Comparison of ENCODE assay signal across 8 mouse cellular contexts in the genomic region with DNA sequence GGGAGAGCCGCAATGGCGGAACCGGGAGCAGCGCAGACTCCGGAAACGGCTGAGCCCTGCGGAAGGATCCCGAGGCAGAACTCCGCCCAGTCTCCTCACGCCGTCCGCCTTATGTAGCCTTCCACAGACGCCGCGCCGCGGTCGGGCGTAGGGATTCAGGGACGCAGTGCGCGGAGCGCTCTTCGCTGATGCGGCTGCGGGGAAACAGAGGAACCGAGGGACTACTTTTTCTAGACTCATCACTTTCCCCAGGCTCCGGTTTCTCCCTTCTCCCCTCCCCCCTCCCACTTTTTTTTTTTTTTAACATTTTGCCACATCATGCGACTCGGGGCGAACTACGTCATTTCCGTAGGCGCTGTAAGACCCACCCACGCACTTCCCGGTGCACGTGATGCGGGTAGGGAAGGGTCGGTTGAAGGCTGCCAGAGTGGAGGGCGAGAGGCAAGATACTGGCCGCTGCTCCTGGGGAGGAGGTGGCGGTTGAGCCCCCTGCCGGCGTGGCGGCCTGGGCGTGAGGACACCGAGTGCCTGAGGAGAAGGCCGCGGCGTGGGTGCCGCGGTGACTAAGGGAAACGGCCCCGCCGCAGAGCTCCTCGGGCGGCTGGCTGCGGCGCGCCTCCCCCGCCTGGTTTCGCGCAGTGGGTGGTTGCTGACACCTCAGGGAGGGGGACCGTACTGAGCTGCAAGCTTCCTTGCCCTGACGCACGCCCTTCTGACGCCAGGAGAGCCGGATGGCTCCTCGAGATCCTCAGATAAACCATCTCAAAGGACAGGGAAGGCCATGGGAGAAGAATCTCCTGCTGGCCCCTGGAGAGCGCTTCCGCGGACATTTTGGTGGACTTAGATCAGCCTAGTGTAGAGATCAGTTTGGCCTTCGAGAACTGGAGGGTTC. TPM values are rescaled to one million over a fixed set of nuclear protein-coding genes. Genes with fewer than 3 reads are reported as not detected.
DNase-seq lines count a peak whose midpoint lies in the region; ATAC-seq and TF ChIP-seq lines count a peak whose summit lies in the region.

Cltc (minus strand) TSS at position 86 of the 892 bp plus-strand sequence.

- TF ChIP-seq CTCF in E14TG2a.4 (conservative IDR thresholded peaks at IDR 0.05; ENCODE audit: low read length): no peak
- TF ChIP-seq CTCF in heart, postnatal 0 days (IDR thresholded peaks at IDR 0.05; ENCODE audit: low read depth): peak; percentile 67
- TF ChIP-seq CTCF in testis, adult 2 months (IDR thresholded peaks at IDR 0.05; ENCODE audit: control insufficient read depth, insufficient read depth, insufficient replicate concordance, low read depth, low read length): 0 out of 2 replicates have a peak, but pooled peaks have one; percentile 13

- DNase-seq in c-Kit-positive CD71-positive TER-119-positive erythroid progenitor cells, embryonic 14.5 days (ENCODE audit: low spot score): peak; percentile 95
- peak; percentile 98 for DNase-seq in heart, postnatal 0 days (ENCODE audit: low spot score)
- peak; percentile 95 to 98 for DNase-seq in kidney, postnatal 4 days

- H3K4me3 ChIP-seq in E14TG2a.4 (replicated peaks; ENCODE audit: low read length): peak within 1 kb of the TSS; percentile 100
- H3K4me3 ChIP-seq in forebrain, embryonic 12.5 days (replicated peaks): peak within 1 kb of the TSS; percentile 96
- peak within 1 kb of the TSS; percentile 98 for H3K4me3 ChIP-seq in heart, postnatal 0 days (ENCODE audit: low read depth, low read length)
- peak within 1 kb of the TSS; percentile 93 for H3K4me3 ChIP-seq in liver, embryonic 16.5 days (ENCODE audit: low read depth, low read length)
- H3K4me3 ChIP-seq in neural tube, embryonic 13.5 days: peak within 1 kb of the TSS; percentile 95
- H3K4me3 ChIP-seq in testis, adult 2 months (ENCODE audit: control insufficient read depth, low read depth, low read length): peak within 1 kb of the TSS; percentile 100

- H3K9ac ChIP-seq in forebrain, embryonic 12.5 days: peak within 1 kb of the TSS; percentile 96
- H3K9ac ChIP-seq in heart, postnatal 0 days (replicated peaks; ENCODE audit: low read depth, low read length): peak within 1 kb of the TSS; percentile 97
- peak within 1 kb of the TSS; percentile 97 for H3K9ac ChIP-seq in liver, embryonic 16.5 days (ENCODE audit: low read depth, low read length)
- peak within 1 kb of the TSS; percentile 97 for H3K9ac ChIP-seq in neural tube, embryonic 13.5 days

- H3K4me1 ChIP-seq in E14TG2a.4 (replicated peaks; ENCODE audit: low read depth, low read length): peaks cover 41% of the 10 kb centered on the region
- peaks cover 25% of the 10 kb centered on the region for H3K4me1 ChIP-seq in forebrain, embryonic 12.5 days
- H3K4me1 ChIP-seq in heart, postnatal 0 days (ENCODE audit: control insufficient read depth, insufficient read depth): peaks cover 16% of the 10 kb centered on the region
- H3K4me1 ChIP-seq in liver, embryonic 16.5 days (ENCODE audit: control insufficient read depth, low read depth, low read length): peaks cover 43% of the 10 kb centered on the region
- peaks cover 39% of the 10 kb centered on the region for H3K4me1 ChIP-seq in neural tube, embryonic 13.5 days (replicated peaks)
- peaks cover 2% of the 10 kb centered on the region for H3K4me1 ChIP-seq in testis, adult 2 months (ENCODE audit: control insufficient read depth, insufficient read depth, low read length)

- peak; percentile 98 for TF ChIP-seq POLR2A in testis, adult 2 months (IDR thresholded peaks at IDR 0.05; ENCODE audit: control insufficient read depth, low read depth, low read length)

- H3K36me3 ChIP-seq in E14TG2a.4 (ENCODE audit: insufficient read depth, low read length): peaks cover 20% of the 10 kb centered on the region
- no peaks in the 10 kb centered on the region for H3K36me3 ChIP-seq in forebrain, embryonic 12.5 days (replicated peaks)
- no peaks in the 10 kb centered on the region for H3K36me3 ChIP-seq in heart, postnatal 0 days (replicated peaks; ENCODE audit: control insufficient read depth, insufficient read depth, low read length)
- 0 out of 2 replicates have a peak, but pooled peaks cover 4% of the 10 kb centered on the region for H3K36me3 ChIP-seq in liver, embryonic 16.5 days (ENCODE audit: control insufficient read depth, insufficient read depth)
- H3K36me3 ChIP-seq in neural tube, embryonic 13.5 days: peaks cover 3% of the 10 kb centered on the region; the same call in 1 of the 2 replicates
- no peaks in the 10 kb centered on the region for H3K36me3 ChIP-seq in testis, adult 2 months (ENCODE audit: control insufficient read depth, insufficient read depth, low read length)

- H3K27me3 ChIP-seq in E14TG2a.4 (ENCODE audit: insufficient read depth, low read length): no peaks in the 10 kb centered on the region
- H3K27me3 ChIP-seq in forebrain, embryonic 12.5 days: no peaks in the 10 kb centered on the region
- H3K27me3 ChIP-seq in heart, postnatal 0 days (ENCODE audit: control insufficient read depth, insufficient read depth, low read length): no peaks in the 10 kb centered on the region
- no peaks in the 10 kb centered on the region for H3K27me3 ChIP-seq in liver, embryonic 16.5 days (ENCODE audit: control insufficient read depth, insufficient read depth, low read depth, low read length)
- no peaks in the 10 kb centered on the region for H3K27me3 ChIP-seq in neural tube, embryonic 13.5 days
- no peaks in the 10 kb centered on the region for H3K27me3 ChIP-seq in testis, adult 2 months (ENCODE audit: control insufficient read depth, insufficient read depth, low read length)

- H3K27ac ChIP-seq in forebrain, embryonic 12.5 days: peak within 1 kb of the TSS; percentile 96
- H3K27ac ChIP-seq in heart, postnatal 0 days (ENCODE audit: low read depth): peak within 1 kb of the TSS; percentile 98
- peak within 1 kb of the TSS; percentile 100 for H3K27ac ChIP-seq in liver, embryonic 16.5 days (ENCODE audit: low read length)
- peak within 1 kb of the TSS; percentile 96 for H3K27ac ChIP-seq in neural tube, embryonic 13.5 days (replicated peaks)
- peak within 1 kb of the TSS; percentile 100 for H3K27ac ChIP-seq in testis, adult 2 months (ENCODE audit: control insufficient read depth, insufficient read depth, low read depth, low read length)

- peak within 1 kb of the TSS; percentile 87 for H3K4me2 ChIP-seq in forebrain, embryonic 12.5 days
- H3K4me2 ChIP-seq in heart, postnatal 0 days (ENCODE audit: low read depth, low read length): peak within 1 kb of the TSS; percentile 88
- H3K4me2 ChIP-seq in liver, embryonic 16.5 days (ENCODE audit: low read depth, low read length): peak within 1 kb of the TSS; percentile 90
- H3K4me2 ChIP-seq in neural tube, embryonic 13.5 days: peak within 1 kb of the TSS; percentile 98

- peak; percentile 99 for TF ChIP-seq EP300 in heart, postnatal 0 days (IDR thresholded peaks at IDR 0.05; ENCODE audit: low read depth)

- peak; percentile 97 for ATAC-seq in forebrain, embryonic 12.5 days (ENCODE audit: low FRiP score)
- peak; percentile 93 for ATAC-seq in heart, postnatal 0 days (ENCODE audit: insufficient read depth, low read depth)
- peak; percentile 82 for ATAC-seq in liver, embryonic 16.5 days (ENCODE audit: low read depth)
- ATAC-seq in neural tube, embryonic 13.5 days (ENCODE audit: low read depth): peak; percentile 98

- H3K9me3 ChIP-seq in E14TG2a.4 (ENCODE audit: low read length): no peaks in the 10 kb centered on the region
- H3K9me3 ChIP-seq in forebrain, embryonic 12.5 days: no peaks in the 10 kb centered on the region
- no peaks in the 10 kb centered on the region for H3K9me3 ChIP-seq in heart, postnatal 0 days (replicated peaks; ENCODE audit: control insufficient read depth, low read length)
- H3K9me3 ChIP-seq in liver, embryonic 16.5 days (replicated peaks; ENCODE audit: control insufficient read depth, low read length): no peaks in the 10 kb centered on the region
- no peaks in the 10 kb centered on the region for H3K9me3 ChIP-seq in neural tube, embryonic 13.5 days

- WGBS in forebrain, embryonic 12.5 days: under 1% methylated on average over 73 of the region's 73 CpGs
- under 1% methylated on average over 73 of the region's 73 CpGs for WGBS in heart, postnatal 0 days
- WGBS in liver, embryonic 16.5 days (ENCODE audit: insufficient replicate concordance): under 1% methylated on average over 73 of the region's 73 CpGs
- WGBS in neural tube, embryonic 13.5 days: under 1% methylated on average over 73 of the region's 73 CpGs

RNA-seq across cellular contexts. Expression of gene Cltc, which starts in this region (rescaled TPM):
- polyA plus RNA-seq in forebrain, embryonic 12.5 days (2016; fragmentation: Nextera tagmentation; extraction: Ambion mirVana): 159 and 167 TPM in 2 replicates
- 185 and 279 TPM in 2 replicates for total RNA-seq in heart, postnatal 0 days (2014; rRNA removed; ENCODE audit: low replicate concordance)
- polyA plus RNA-seq in heart, postnatal 0 days (2015; fragmentation: Nextera tagmentation; extraction: Ambion mirVana): 71.0 and 77.6 TPM in 2 replicates
- polyA plus RNA-seq in liver, embryonic 16.5 days (2015; fragmentation: Nextera tagmentation; extraction: Ambion mirVana): 87.5 and 96.5 TPM in 2 replicates
- polyA plus RNA-seq in neural tube, embryonic 13.5 days (2015; fragmentation: Nextera tagmentation; extraction: Ambion mirVana): 140 and 158 TPM in 2 replicates
- 32.3 and 38.1 TPM in 2 replicates for polyA plus RNA-seq in testis, adult 2 months (2012; rRNA removed)

Comparison
In these comparisons a context has a peak if more than half of its experiments do, and no peak if none do; other contexts are left out.
1. Peak in every context shown above with its lines: DNase-seq, ATAC-seq, H3K4me3 ChIP-seq and H3K27ac ChIP-seq.